Mouse (Mus musculus): Measurements from ENCODE around the gene Pou3f1.
"Not testable (repeated sequence)": the region's sequence is repeated elsewhere in the genome, so short reads cannot be mapped to it uniquely, and the experiment has no call there.

The Pou3f1 gene

GRCm38 (mm10) chr4:124685897-124686402 lies 29.3 kb downstream of the Pou3f1 start:
- DNase-seq (ENCODE audit: low spot score in 2 of 2) = no peak

DNA sequence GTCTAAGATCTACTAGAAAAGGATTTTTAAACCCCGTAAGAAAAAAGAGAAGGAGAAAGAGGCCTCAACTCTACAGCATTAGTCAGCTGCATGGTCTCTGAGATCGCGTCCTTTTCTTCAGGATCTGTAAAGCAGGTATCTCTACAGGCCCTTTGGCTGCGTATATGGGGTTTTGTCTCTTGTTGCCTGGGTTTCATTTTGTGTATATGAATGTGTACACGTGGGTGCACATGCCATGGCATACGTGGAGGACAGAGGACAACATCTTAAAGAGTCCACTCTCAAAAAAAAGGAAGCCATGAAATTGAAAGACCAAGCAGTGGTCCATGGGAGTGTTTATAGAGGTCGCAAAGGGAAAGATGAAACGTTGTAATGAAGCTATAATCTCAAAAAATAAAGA lies 34.8 kb downstream of the Pou3f1 start:
- no peak for DNase-seq (ENCODE audit: low spot score in 2 of 2)

GRCm38 (mm10) chr4:124692416-124692861 lies 35.8 kb downstream of the Pou3f1 start:
- no peak for DNase-seq (ENCODE audit: low spot score in 2 of 2)

DNA sequence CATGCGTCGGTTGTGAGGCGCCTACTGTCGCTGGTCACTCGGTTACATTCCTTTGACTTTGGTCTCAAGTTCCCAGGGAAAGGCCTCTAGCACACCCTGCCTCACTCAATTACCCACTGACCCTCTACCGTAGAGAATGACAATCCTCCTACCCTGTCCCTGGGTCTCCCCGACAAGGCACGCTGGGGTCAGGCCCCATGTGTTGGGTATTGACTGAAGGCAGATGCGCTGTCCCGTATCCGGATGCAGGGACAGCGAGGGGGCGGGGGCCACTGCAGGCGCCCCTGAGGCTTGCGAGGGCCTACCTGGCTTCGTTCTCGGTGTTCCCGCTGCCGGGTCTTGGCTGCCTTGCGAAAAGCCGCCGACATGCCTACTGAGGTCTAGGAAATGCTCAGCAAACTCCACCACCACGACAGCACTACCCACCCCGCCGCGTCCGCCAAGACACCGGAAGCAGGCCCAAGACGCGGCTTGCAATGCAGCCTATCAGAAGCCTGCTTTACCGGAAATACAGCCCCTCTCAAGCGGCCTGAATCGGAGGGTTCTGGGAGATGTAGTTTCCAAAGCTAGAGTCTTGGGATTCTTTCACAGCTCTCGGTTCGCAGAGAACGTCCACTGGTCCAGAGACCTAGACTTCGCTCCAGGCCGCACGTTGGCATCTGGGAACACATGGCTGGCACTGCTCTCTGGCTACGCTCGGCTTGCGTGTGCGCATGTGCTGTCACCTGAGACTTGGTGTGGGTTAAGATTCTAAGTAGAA lies 36.7 kb downstream of the Pou3f1 start, which contains the start of gene Utp11:
Utp11 (minus strand) TSS at position 466 of the 760 bp plus-strand sequence.
- peak; percentile 82 to 88 for DNase-seq (ENCODE audit: low spot score in 2 of 2)

DNA sequence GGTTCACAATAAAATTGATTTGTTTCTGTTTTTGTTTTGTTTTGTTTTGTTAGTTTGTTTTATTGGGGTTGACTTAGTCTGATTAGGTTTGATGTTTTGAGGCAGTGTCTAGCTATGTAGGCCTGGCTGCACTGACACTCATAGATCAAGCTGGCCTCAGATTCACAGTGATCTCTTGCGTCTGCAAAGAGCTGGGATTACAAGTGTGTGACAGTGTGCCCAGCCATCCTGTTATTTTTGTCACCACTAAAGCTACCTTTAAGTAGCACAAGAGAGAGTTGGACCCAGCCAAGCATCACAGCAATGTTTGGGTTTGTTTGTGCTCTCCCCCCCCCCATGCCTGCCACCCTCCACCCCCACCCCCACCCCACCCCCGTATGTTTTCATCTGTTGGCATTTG lies 38.0 kb downstream of the Pou3f1 start:
- no peak for DNase-seq (ENCODE audit: low spot score in 2 of 2)

- DNase-seq (ENCODE audit: low spot score in 2 of 2) = no peak
Observed at GRCm38 (mm10) chr4:124695786-124696516, 39.3 kb downstream of the Pou3f1 start.

DNA sequence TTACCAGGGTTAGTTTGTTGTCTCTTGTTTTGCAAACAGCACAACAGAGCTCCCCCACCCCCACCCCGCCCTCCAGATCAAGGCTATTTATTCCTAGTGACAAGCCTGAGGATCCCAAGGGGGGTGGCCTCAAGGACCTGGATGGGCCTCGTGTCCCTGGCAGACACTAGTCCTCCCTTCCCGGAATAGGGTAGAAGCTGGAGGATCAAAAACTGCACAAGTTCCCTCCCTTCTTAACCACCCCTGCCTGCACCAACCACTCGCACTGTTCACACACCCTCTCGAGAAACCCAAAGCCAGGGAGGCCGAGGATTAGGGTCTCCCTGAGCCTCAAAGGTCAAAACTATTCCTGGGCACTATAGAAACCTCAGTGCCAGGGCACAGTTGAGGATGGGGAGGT lies 43.2 kb downstream of the Pou3f1 start:
- no peak for DNase-seq (ENCODE audit: low spot score in 2 of 2)

- peak in 1 of 2 experiments; percentile 65 for DNase-seq (ENCODE audit: low spot score in 2 of 2)
Observed at GRCm38 (mm10) chr4:124700248-124700971, 43.8 kb downstream of the Pou3f1 start, which contains the start of gene Fhl3. Gene Fhl3 (plus strand): TSS chr4:124700701.

DNA sequence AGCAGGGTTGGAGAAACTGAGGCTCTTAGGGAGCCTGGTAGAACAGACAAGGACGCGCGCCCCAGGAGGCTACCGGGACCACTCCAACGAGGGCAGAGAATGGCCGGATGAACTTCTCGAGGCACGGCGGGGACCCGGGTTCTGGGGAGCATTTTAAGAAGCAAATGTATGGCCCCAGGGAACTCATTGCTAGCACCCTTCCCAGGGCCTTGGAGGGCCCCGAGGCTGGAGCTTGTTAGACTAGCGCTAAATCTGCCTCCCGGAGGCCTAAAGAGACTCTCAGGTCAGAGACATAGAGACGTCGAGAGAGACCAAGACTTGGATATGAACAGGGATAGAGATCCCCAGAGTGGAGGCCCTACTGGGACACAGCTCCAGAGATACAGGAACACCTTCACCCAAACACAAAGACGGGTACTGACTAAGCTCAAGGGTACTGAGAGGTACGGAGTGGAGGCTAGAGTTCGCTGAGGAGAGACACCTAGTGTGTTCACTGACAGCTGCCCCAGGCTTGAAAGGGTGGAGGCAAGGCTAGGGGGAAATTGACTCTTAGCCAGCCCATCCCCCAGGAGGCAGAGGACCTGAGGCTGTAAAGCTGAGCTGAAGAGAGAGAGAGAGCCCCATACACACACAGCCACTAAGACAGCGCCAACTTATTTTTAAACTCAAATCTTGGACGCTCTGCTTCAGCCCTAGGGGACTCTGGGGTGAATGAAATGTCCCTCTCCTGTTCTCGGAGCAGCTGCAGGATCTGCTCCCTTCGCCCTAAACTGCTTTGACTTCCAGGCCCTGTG lies 44.6 kb downstream of the Pou3f1 start:
- DNase-seq (ENCODE audit: low spot score in 2 of 2) = peak in 1 of 2 experiments; percentile 28

DNA sequence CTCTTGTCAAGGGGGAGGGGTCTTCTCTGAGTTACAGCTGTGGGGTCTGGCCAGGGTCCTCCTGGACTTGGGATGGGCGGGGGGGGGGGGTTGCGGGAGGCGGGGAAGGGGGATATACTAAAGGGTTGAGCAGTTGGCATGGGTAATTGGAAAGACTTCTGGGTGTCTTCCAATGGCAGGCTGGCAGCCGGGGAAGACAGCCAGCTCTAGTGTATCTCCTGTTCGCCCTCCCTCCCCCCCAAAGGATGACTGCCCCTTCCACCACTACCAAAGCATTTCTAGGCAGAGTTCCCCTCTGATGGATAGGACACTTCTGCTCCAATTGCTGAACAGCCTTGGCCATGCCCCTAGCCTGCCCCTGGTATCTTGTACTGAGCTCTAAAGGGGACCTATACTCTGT lies 45.3 kb downstream of the Pou3f1 start:
- DNase-seq (ENCODE audit: low spot score in 2 of 2) = no peak

DNA sequence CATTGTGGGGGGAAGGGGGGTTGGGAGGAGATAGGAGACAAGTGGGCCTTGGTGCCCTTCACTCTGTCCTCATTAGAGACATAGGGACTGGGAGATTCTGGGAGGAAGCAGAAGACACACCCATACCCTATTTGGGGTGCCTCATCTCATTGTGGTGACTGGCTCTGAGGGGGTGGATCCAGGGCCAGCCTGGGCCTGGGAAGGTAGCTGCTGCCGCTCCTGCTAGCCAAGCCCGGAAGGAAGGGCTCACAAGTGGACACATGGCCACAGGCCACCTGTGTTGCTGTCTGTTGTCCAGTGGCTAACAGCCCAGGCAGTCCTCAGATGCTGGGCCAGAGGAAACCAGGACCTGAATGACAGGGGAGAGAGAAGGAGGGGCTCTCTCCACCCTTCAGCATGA lies 46.8 kb downstream of the Pou3f1 start:
- DNase-seq (ENCODE audit: low spot score in 2 of 2) = no peak

DNA sequence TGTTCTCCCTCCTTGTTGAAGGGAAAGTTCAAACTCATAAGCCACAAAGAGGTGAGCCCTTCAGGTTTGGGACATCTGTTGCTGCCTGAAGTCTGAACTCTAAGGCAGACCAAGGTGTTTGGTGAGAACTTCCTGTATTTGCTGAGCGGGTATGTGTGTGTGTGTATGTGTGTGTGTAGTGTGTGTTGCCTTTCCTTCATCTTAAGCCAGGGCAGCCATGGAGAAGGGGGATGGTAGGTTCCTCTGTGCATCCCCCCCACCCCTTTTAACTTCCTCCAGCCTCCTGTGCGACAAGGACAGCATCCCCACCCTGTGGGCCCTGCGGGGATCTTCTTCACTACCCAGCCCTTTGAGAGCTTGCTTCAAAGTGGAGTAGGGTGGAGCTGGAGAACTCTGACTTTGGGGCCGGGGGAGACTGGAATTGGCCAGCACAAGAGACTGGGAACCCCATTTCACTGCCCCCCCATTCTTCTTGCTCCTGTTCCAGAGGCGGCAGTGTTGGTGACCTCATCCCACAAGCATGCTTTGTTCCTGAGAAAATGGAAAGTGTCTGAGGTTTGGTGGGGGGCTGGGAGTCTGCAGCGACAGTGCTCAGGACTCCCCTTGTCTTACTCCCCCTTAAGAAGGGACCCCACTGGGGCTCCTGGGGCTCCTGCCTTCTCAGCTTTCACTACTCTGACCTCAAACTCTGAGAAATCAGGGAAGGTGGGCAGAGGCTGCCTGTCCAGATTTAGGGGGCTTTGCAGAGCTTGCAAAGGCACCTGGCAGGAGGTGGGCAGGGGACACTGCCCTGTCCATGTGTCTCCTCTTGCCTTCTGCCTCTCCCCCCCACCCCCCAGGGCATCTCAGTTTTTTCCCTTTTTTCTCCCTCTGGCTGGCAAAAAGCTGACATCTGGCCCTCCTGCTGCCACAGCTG lies 47.5 kb downstream of the Pou3f1 start:
- no peak for DNase-seq (ENCODE audit: low spot score in 2 of 2)

DNA sequence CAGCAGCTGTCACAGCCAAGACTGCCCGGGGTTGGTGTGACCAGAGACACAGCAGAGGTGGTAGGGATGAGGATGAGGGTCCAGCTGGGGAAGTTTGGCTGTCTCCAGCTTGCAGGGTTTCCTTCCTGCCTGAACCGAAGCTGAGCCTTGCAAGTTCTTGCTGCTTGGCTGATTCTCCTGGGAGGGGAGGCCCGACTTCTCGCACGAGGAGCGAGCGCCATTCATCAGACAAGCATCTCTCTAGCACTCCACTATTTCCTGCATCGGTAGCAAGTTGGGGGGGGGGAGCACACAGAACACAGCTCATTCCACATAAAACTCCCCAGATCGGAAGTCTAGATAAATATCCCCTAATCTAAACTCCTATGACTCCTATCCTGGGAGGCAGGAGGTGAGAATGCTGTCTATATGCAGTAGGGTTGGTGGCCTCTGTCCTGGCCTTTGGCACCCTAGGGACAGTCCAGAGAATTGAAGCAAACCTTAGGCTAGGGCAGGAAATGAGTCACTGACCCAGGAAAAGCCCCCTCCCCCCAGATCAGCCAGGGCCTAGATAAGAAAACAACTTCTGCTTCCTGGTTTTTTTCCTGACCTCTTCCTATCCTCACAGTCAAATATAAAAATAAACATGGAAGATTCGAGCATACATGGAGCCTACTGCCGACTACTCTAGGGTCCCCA lies 48.3 kb downstream of the Pou3f1 start:
- peak in 1 of 2 experiments; percentile 41 for DNase-seq (ENCODE audit: low spot score in 2 of 2)

GRCm38 (mm10) chr4:124705661-124706269 lies 49.2 kb downstream of the Pou3f1 start:
- no peak for DNase-seq (ENCODE audit: low spot score in 2 of 2)

- DNase-seq (ENCODE audit: low spot score in 2 of 2) = not testable (repeated sequence)
Observed at GRCm38 (mm10) chr4:124707381-124708199, 51.0 kb downstream of the Pou3f1 start.

DNA sequence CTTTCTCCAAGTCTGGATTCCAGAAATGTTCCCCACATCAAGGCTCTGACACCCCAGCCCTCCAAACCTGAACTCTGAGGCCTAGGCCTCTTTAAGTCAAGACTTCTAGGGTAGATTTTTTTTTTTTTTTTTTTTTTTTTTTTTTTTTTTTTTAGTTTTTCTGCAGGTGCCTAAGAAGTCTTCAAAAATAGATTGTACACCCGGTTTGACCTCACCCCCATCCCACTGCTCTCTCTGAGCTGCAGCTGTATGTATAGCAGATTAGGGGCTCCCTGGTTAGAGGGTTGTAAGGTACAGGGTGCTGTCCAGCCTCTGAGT lies 51.6 kb downstream of the Pou3f1 start:
- DNase-seq (ENCODE audit: low spot score in 2 of 2) = not testable (repeated sequence)

GRCm38 (mm10) chr4:124708518-124709477 lies 52.2 kb downstream of the Pou3f1 start:
- DNase-seq (ENCODE audit: low spot score in 2 of 2) = peak; percentile 93 to 94
